Mouse (Mus musculus) heart, embryonic 14.5 days (tissue): ENCODE measurements around the gene Serpina3a. TPM values are rescaled to one million over a fixed set of nuclear protein-coding genes. Genes with fewer than 3 reads are reported as not detected.
"Not testable (repeated sequence)": the region's sequence is repeated elsewhere in the genome, so short reads cannot be mapped to it uniquely, and the experiment has no call there.

Source experiments
- ATAC-seq: fragments of 200-750 bp; cut with Nextera tagmentation; 2 replicates; pipeline ENCODE4 v1.8.0; 2017; ENCODE audit warnings: low read depth, moderate TSS enrichment; ENCODE audit not compliant: insufficient number of reproducible peaks, insufficient read depth, low FRiP score
- H3K27ac ChIP-seq, 2 experiments: fragments of 200-500 bp in 1 of 2; fragments of 300-500 bp in 1 of 2; sonication (generic) in 1 of 2; replicated peaks in 1 of 2; 2 replicates each; pipeline ENCODE4 v1.5.1; 2012 to 2014; ENCODE audit warnings: low read depth in 2 of 2, low read length in 2 of 2, control low read depth in 1 of 2, mild to moderate bottlenecking in 1 of 2, mixed read lengths in 1 of 2; ENCODE audit not compliant: control insufficient read depth in 1 of 2, insufficient read depth in 1 of 2
- H3K27me3 ChIP-seq: fragments of 300-500 bp; sonication (generic); 2 replicates; pipeline ENCODE4 v1.6.1; 2014; ENCODE audit warnings: mild to moderate bottlenecking, low read length, control low read depth; ENCODE audit not compliant: control insufficient read depth, insufficient read depth
- H3K36me3 ChIP-seq: fragments of 300-500 bp; sonication (generic); 2 replicates; pipeline ENCODE4 v1.6.1; 2014; ENCODE audit warnings: mild to moderate bottlenecking, control low read depth, low read length, mixed read lengths; ENCODE audit not compliant: control insufficient read depth, insufficient read depth
- H3K4me1 ChIP-seq, 2 experiments: fragments of 200-500 bp in 1 of 2; fragments of 300-500 bp in 1 of 2; sonication (generic) in 1 of 2; 2 replicates each; pipeline ENCODE4 v1.6.1; 2012 to 2014; ENCODE audit warnings: low read length in 2 of 2, control low read depth in 1 of 2, mixed read lengths in 1 of 2; ENCODE audit not compliant: control insufficient read depth in 2 of 2, insufficient read depth in 2 of 2
- H3K4me2 ChIP-seq: fragments of 300-500 bp; sonication (generic); 2 replicates; pipeline ENCODE4 v1.6.1; 2014; ENCODE audit warnings: mild to moderate bottlenecking, low read length
- H3K4me3 ChIP-seq, 2 experiments: fragments of 200-500 bp in 1 of 2; fragments of 300-500 bp in 1 of 2; sonication (generic) in 1 of 2; 2 replicates each; pipeline ENCODE4 v1.5.1; 2012 to 2014; ENCODE audit warnings: low read length in 2 of 2, mild to moderate bottlenecking in 2 of 2, control low read depth in 1 of 2, low read depth in 1 of 2, moderate library complexity in 1 of 2; ENCODE audit not compliant: control insufficient read depth in 1 of 2, insufficient read depth in 1 of 2
- H3K9ac ChIP-seq: fragments of 300-500 bp; sonication (generic); 2 replicates; pipeline ENCODE4 v1.6.1; 2014; ENCODE audit warnings: mild to moderate bottlenecking, low read length
- H3K9me3 ChIP-seq: fragments of 300-500 bp; sonication (generic); 2 replicates; pipeline ENCODE4 v1.6.1; 2016; ENCODE audit warnings: low read length, control low read depth; ENCODE audit not compliant: control insufficient read depth
- WGBS: fragments of 180-500 bp; shearing (Covaris S2); extraction: QIAGEN DNeasy Blood & Tissue Kit; methylation state at CpG from one replicate; pipeline ENCODE4 v1.1.7; 2014; 5-methylcytosine and 5-hydroxymethylcytosine counted together
- polyA plus RNA-seq: library from polyadenylated mRNA; unstranded; fragments of >200 nt; fragmentation: Nextera tagmentation; extraction: Ambion mirVana; gene quantifications from 2 replicates; pipeline ENCODE4 v1.2.1, GENCODE M21; 2014

Serpina3a gene
- polyA plus RNA-seq, result not detected in 2 replicates

DNA sequence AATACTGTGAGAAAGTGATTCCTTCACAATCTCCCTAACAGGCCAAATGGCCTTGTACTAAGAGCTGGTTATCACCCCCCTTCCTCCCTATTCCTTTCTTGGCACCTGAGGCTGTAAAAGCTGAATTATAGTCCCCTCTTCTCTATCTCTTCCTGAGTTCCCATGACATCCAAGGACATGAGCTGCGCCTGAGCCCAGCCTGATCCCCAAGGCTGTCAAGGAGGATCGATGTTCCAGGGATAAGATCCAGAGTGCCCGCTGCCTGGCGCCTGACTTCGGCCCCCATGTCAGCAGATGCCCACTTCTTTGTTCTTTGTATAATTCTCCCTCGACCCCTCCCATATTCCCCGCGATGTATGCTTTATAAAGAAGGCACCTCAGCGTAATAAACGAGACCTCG lies at the start of gene Serpina3a:
Gene Serpina3a, plus strand, starts transcription at position 392 of the 400 bp plus-strand sequence.
- H3K9ac ChIP-seq, H3K27me3 ChIP-seq, ATAC-seq, H3K27ac ChIP-seq, H3K4me3 ChIP-seq, H3K4me1 ChIP-seq, H3K9me3 ChIP-seq, H3K4me2 ChIP-seq, H3K36me3 ChIP-seq: not testable (repeated sequence)
- 89% methylated on average over 10 of the region's 11 CpGs for WGBS

DNA sequence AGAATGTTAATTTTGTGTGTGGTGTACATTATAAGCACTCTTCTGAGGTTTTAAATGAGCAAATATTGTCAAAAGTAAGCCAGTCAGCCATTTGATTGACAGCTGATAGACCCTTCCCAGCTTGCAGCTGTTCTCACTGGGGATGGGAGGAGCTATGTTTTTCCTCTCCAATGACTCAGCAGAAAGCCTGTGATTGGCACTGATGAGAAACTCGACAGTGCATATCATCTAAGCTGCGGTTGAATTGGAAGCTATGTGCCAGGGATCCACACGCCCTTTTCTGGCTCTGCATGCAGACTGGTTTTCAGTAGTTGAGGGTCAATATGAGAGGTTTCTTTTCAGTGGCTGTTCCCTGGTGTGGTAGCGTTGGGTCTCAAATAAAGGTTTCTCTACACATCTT lies 48.0 kb upstream of the Serpina3a start:
- H3K4me3 ChIP-seq, result no peak overlapping the region
- H3K9me3 ChIP-seq, result no peaks in the 10 kb centered on the region
- no peaks in the 10 kb centered on the region for H3K36me3 ChIP-seq
- H3K27me3 ChIP-seq, result peaks cover 26% of the 10 kb centered on the region
- no peak overlapping the region for H3K27ac ChIP-seq
- H3K4me1 ChIP-seq, result no peaks in the 10 kb centered on the region; a peak in 1 of 4 replicates
- 59% methylated on average over 4 of the region's 4 CpGs for WGBS
- H3K9ac ChIP-seq, result no peak overlapping the region
- no peak for ATAC-seq
- no peak overlapping the region for H3K4me2 ChIP-seq

DNA sequence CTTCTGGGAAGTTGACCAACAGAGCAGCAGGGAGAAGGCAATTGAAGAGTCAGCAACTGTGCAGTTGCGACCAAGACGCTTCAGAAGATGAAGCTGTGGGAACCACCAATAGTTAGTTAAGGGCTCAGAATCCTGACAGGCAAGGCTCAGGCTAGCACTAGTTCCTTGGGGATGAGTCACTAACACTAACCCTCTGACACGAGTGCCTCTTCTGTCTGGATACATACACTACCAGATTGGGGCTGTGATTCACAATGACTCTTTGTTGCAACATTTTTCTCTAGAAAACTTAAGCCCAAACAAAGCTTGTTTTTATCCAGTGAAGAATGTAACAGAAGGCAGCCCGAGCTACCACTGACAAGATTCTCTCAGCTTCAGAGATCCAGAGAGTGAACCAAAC lies 47.5 kb upstream of the Serpina3a start:
- H3K4me1 ChIP-seq, result no peaks in the 10 kb centered on the region; a peak in 1 of 4 replicates
- no peak overlapping the region for H3K4me2 ChIP-seq
- H3K27ac ChIP-seq, result no peak overlapping the region
- H3K4me3 ChIP-seq, result no peak overlapping the region
- H3K36me3 ChIP-seq, result no peaks in the 10 kb centered on the region
- H3K9me3 ChIP-seq, result no peaks in the 10 kb centered on the region
- ATAC-seq, result no peak
- peaks cover 22% of the 10 kb centered on the region for H3K27me3 ChIP-seq
- H3K9ac ChIP-seq, result no peak overlapping the region
- WGBS, result 69% methylated on average over 4 of the region's 4 CpGs

DNA sequence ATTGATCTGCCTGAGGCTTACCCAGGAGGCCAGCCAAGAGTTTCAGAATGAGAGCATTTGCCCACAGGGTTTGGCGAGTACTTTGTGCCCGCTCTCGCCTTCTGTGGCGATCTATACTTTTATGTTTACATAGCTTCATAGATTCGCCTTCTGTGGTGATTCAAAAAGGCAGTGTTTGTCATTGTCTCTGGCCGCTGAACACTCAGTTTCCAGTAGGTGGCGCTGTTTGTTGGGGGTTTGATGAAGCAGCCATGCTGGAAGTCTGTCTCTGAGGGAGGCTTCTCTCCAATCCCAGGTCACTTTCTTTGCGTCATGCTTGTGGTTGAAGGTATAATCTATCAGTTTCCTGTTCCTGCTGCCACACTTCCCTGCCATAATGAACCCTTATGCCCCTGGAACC lies 46.3 kb upstream of the Serpina3a start:
- Histone ChIP-seq H3K27ac (no peak overlapping the region), H3K9me3 (no peaks in the 10 kb centered on the region), H3K27me3 (peaks cover 18% of the 10 kb centered on the region), H3K4me2 (no peak overlapping the region), H3K36me3 (no peaks in the 10 kb centered on the region), H3K4me1 (no peaks in the 10 kb centered on the region; a peak in 1 of 4 replicates), H3K9ac (no peak overlapping the region), H3K4me3 (no peak overlapping the region)
- 29% methylated on average over 8 of the region's 8 CpGs for WGBS
- ATAC-seq, result no peak

DNA sequence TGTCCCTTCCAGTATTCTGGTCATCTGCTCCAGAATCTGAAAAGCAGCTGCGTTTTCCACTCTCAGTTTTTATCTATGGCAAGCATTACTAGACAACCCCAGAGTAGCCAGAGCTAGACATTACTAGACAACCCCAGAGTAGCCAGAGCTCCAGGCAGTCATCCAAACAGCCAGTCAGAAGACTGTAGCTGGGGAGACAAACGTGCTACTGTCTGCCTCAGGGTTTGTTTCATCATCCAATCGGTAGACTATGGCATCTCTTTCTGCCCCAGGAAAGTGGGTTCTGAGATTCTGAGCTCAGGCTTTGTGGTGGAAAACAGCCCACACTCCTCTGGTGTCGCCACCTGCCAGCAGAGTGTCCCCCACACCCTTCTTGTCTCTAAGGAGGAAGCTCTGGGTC lies 45.0 kb upstream of the Serpina3a start:
- H3K9ac ChIP-seq, result no peak overlapping the region
- H3K4me3 ChIP-seq, result no peak overlapping the region; a peak in 1 of 4 replicates
- 22% methylated on average over 4 of the region's 4 CpGs for WGBS
- no peaks in the 10 kb centered on the region for H3K36me3 ChIP-seq
- no peaks in the 10 kb centered on the region for H3K9me3 ChIP-seq
- H3K27ac ChIP-seq, result peak overlapping the region; percentile 19 to 59; a peak in 2 of 4 replicates
- no peaks in the 10 kb centered on the region for H3K4me1 ChIP-seq
- H3K4me2 ChIP-seq, result peak overlapping the region; percentile 47
- ATAC-seq, result peak; percentile 49; the same call in 1 of the 2 replicates
- H3K27me3 ChIP-seq, result peaks cover 15% of the 10 kb centered on the region

DNA sequence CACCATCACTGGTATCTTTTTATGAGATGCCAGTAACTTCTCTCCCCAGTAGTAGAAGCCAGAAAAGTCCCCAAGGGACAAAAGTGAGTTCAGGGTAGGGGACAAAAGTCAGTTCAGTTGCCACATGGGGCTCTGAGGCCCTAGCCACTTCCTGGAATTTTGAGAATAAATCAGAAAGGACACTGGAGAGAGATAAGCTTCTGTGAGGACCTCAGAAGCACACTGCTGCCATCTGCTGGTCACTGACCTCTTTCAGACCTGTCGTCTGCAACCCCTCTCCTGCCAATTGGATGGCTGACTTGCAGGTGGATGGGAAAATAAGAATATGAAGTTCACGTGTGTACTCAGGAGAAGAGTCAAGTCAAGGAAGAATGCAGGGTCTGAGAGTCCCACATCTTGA lies 42.9 kb upstream of the Serpina3a start:
- 11% methylated on average over 2 of the region's 2 CpGs for WGBS
- no peaks in the 10 kb centered on the region for H3K36me3 ChIP-seq
- H3K9me3 ChIP-seq, result no peaks in the 10 kb centered on the region
- no peak overlapping the region for H3K4me2 ChIP-seq
- H3K4me1 ChIP-seq, result no peaks in the 10 kb centered on the region
- ATAC-seq, result no peak
- H3K4me3 ChIP-seq, result no peak overlapping the region
- no peak overlapping the region for H3K27ac ChIP-seq
- peaks cover 14% of the 10 kb centered on the region for H3K27me3 ChIP-seq
- no peak overlapping the region for H3K9ac ChIP-seq

DNA sequence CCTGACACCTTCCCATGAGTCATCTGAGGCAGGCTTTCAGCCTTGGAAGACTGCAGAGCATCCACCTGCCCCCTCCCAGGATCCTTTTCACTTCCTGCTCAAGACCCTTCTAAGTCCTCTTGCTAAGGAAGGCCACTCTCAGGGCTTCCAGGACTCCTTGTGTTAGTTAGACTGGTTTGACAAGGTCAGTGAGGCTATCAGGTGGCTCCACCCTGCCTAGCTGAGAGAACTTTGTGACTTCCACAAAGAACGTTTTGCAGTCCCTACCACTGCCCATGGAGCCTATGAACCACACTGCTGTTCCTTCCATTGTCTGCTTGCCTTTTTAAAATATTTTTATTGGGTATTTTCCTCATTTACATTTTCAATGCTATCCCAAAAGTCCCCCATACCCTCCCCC lies 40.8 kb upstream of the Serpina3a start:
- Histone ChIP-seq H3K9me3 (no peaks in the 10 kb centered on the region), H3K27me3 (peaks cover 14% of the 10 kb centered on the region; the same call in 1 of the 2 replicates), H3K36me3 (no peaks in the 10 kb centered on the region), H3K4me1 (no peaks in the 10 kb centered on the region), H3K4me3 (no peak overlapping the region), H3K9ac (no peak overlapping the region), H3K4me2 (no peak overlapping the region), H3K27ac (no peak overlapping the region)
- ATAC-seq, result no peak
- WGBS, result 35% methylated on average over 1 of the region's 1 CpGs

DNA sequence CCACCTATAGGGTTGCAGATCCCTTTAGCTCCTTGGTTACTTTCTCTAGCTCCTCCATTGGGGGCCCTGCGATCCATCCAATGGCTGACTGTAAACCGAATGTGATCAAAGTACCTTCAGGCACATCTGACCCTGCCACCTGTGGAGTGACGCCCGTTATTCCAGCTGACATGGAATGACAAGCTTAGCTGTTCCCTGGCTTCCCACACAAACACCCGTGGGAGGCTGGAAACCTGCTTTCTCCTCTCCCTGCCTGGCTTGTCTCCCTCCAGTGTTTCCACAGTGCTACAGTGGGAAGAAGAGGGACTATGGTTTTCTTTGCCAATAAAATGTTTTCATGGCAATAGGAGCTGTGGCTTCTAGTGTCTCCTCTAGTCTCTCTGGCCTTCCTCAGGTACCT lies 40.2 kb upstream of the Serpina3a start:
- no peaks in the 10 kb centered on the region for H3K36me3 ChIP-seq
- WGBS, result 55% methylated on average over 5 of the region's 5 CpGs
- no peak for ATAC-seq

More for the DNA sequence above, 40.2 kb upstream of the Serpina3a start:
- Histone ChIP-seq H3K9ac (no peak overlapping the region), H3K27ac (no peak overlapping the region), H3K9me3 (no peaks in the 10 kb centered on the region), H3K4me1 (no peaks in the 10 kb centered on the region), H3K27me3 (peaks cover 14% of the 10 kb centered on the region; the same call in 1 of the 2 replicates), H3K4me2 (no peak overlapping the region), H3K4me3 (no peak overlapping the region)
